Mouse (Mus musculus): ENCODE data around the gene Cacybp. TPM values are rescaled to one million over a fixed set of nuclear protein-coding genes. Genes with fewer than 3 reads are reported as not detected.
A peak's percentile ranks its signal among the peaks of the same experiment; 100 is the strongest.

Cacybp gene
- polyA plus RNA-seq, 1 experiment from 2014 or later: 280 TPM

DNA sequence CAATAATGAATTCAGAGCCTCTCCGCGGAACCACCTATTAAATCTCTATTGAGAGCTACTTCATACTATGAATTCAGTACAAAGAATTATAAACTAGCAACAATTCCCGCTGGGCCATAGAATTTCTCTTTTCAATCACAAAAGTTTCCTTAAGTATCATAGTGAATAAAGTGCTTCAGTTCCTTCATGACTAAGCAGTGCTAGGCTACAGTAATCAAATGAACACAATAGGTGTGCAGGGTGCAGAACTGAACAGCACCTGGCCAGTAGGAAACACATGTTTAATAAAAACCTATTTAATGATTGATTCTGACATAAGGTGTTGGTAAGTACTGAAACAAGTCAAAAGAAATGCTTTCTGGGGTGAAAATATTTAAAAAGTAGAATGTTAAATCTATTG is 19.4 kb upstream of the Cacybp start:
- Histone ChIP-seq H3K27ac (ENCODE audit: low read depth, low read length) (no peak overlapping the region), H3K4me3 (ENCODE audit: low read depth, low read length) (no peak overlapping the region), H3K36me3 (ENCODE audit: control insufficient read depth, insufficient read depth, low read length) (no peaks in the 10 kb centered on the region), H3K27me3 (ENCODE audit: control insufficient read depth, insufficient read depth, low read length) (no peaks in the 10 kb centered on the region), H3K4me1 (ENCODE audit: control insufficient read depth, insufficient read depth, low read length) (no peaks in the 10 kb centered on the region), H3K4me2 (ENCODE audit: low read depth, low read length) (no peak overlapping the region), H3K9me3 (ENCODE audit: control insufficient read depth, low read length) (no peaks in the 10 kb centered on the region), H3K9ac (replicated peaks; ENCODE audit: low read depth, low read length) (no peak overlapping the region)
- ATAC-seq (ENCODE audit: low read depth): no peak
- WGBS: 69% methylated on average over 3 of the region's 3 CpGs

DNA sequence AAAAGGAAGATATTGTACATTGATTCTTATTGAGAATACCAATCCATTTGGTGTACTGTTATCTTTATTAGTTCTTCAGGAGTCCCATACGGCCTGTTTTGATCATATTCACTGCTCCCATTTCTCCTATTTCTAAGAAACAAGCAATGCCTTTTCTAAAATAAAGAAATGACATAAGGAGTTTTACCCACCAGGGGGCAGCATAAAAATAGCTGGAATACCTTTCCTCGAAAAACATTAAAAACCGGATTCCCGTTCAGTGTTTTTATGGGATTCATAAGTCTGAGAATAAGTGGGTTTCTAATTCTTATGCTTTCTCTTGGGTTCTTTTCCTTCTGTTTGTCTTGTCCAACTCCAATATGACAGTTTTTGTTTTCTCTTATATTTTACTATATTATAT is 18.3 kb upstream of the Cacybp start:
- Histone ChIP-seq H3K4me3 (ENCODE audit: low read depth, low read length) (no peak overlapping the region), H3K4me2 (ENCODE audit: low read depth, low read length) (no peak overlapping the region), H3K27me3 (ENCODE audit: control insufficient read depth, insufficient read depth, low read length) (no peaks in the 10 kb centered on the region), H3K9ac (replicated peaks; ENCODE audit: low read depth, low read length) (no peak overlapping the region), H3K9me3 (ENCODE audit: control insufficient read depth, low read length) (no peaks in the 10 kb centered on the region), H3K27ac (ENCODE audit: low read depth, low read length) (no peak overlapping the region), H3K36me3 (ENCODE audit: control insufficient read depth, insufficient read depth, low read length) (no peaks in the 10 kb centered on the region), H3K4me1 (ENCODE audit: control insufficient read depth, insufficient read depth, low read length) (no peaks in the 10 kb centered on the region)
- WGBS: 57% methylated on average over 4 of the region's 4 CpGs
- no peak for ATAC-seq (ENCODE audit: low read depth)

DNA sequence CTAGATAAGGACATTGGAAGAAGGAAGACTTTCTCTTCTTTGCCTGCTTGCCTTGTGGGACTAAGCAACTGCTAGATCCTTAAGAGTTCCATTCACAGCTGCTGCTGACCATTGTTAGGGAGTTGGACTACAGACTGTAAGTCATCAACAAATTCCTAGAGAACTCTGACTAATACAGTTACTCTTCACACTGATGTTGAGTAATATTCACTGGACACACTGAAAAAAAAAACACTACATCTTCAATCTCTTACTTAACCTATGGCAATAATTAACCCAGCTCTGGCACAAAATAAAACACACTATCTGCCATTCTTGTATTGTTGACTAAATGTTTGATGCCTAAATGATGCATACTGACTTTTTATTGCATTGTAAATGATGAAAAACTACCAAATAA is 15.2 kb upstream of the Cacybp start:
- Histone ChIP-seq H3K4me2 (ENCODE audit: low read depth, low read length) (no peak overlapping the region), H3K4me3 (ENCODE audit: low read depth, low read length) (no peak overlapping the region), H3K27ac (ENCODE audit: low read depth, low read length) (no peak overlapping the region), H3K4me1 (ENCODE audit: control insufficient read depth, insufficient read depth, low read length) (no peaks in the 10 kb centered on the region), H3K9me3 (ENCODE audit: control insufficient read depth, low read length) (no peaks in the 10 kb centered on the region), H3K36me3 (ENCODE audit: control insufficient read depth, insufficient read depth, low read length) (no peaks in the 10 kb centered on the region), H3K27me3 (ENCODE audit: control insufficient read depth, insufficient read depth, low read length) (no peaks in the 10 kb centered on the region), H3K9ac (replicated peaks; ENCODE audit: low read depth, low read length) (no peak overlapping the region)
- ATAC-seq (ENCODE audit: low read depth): no peak

DNA sequence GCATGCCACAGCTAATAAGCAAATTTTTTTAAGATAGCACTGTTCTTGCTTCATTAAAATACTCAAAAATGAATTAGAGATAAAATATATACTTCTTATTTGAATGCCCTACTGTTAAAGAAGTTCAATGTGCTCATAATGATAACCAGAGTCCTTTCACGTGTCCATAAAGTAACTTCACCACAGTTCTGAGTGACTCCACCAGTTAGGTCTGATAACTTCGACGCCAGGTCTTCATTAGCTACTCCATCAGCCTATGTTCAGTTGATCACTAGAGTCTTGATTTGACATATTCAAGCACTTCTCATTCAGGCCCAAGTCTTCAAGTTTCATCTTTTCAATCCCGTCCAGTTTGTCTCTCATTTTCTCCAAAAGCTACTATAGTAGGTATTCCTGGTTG is 14.5 kb upstream of the Cacybp start:
- Histone ChIP-seq H3K9ac (replicated peaks; ENCODE audit: low read depth, low read length) (no peak overlapping the region), H3K27ac (ENCODE audit: low read depth, low read length) (no peak overlapping the region), H3K9me3 (ENCODE audit: control insufficient read depth, low read length) (no peaks in the 10 kb centered on the region), H3K4me2 (ENCODE audit: low read depth, low read length) (no peak overlapping the region), H3K4me1 (ENCODE audit: control insufficient read depth, insufficient read depth, low read length) (no peaks in the 10 kb centered on the region), H3K4me3 (ENCODE audit: low read depth, low read length) (no peak overlapping the region), H3K36me3 (ENCODE audit: control insufficient read depth, insufficient read depth, low read length) (no peaks in the 10 kb centered on the region), H3K27me3 (ENCODE audit: control insufficient read depth, insufficient read depth, low read length) (no peaks in the 10 kb centered on the region)
- WGBS: 90% methylated on average over 4 of the region's 4 CpGs
- no peak for ATAC-seq (ENCODE audit: low read depth)

DNA sequence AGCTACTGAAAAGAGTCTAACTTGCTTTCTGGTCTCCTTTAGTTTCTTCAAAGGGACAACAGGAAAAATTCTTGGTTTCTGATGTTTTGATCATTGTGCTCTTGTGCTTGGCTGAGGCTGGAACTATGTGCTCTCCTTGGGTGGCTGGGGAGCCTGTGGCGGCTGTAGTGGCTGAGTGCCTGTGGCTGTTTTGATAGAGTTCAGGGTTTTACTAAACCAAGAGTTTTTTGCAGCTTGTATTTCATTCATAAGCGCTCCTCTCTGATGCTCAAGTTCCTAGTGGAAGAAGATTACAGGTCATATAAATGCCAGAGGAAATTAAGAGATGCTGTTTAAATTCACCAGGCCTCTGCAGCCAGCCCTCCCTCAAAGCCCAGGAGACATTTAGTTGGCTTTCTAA is 11.4 kb upstream of the Cacybp start:
- no peak overlapping the region for H3K27ac ChIP-seq (ENCODE audit: low read depth, low read length)
- no peaks in the 10 kb centered on the region for H3K4me1 ChIP-seq (ENCODE audit: control insufficient read depth, insufficient read depth, low read length)
- no peaks in the 10 kb centered on the region for H3K9me3 ChIP-seq (ENCODE audit: control insufficient read depth, low read length)
- no peak overlapping the region for H3K4me3 ChIP-seq (ENCODE audit: low read depth, low read length)
- no peak overlapping the region for H3K4me2 ChIP-seq (ENCODE audit: low read depth, low read length)
- no peak for ATAC-seq (ENCODE audit: low read depth)
- 82% methylated on average over 2 of the region's 2 CpGs for WGBS
- H3K27me3 ChIP-seq (ENCODE audit: control insufficient read depth, insufficient read depth, low read length): no peaks in the 10 kb centered on the region
- H3K36me3 ChIP-seq (ENCODE audit: control insufficient read depth, insufficient read depth, low read length): no peaks in the 10 kb centered on the region
- no peak overlapping the region for H3K9ac ChIP-seq (replicated peaks; ENCODE audit: low read depth, low read length)

DNA sequence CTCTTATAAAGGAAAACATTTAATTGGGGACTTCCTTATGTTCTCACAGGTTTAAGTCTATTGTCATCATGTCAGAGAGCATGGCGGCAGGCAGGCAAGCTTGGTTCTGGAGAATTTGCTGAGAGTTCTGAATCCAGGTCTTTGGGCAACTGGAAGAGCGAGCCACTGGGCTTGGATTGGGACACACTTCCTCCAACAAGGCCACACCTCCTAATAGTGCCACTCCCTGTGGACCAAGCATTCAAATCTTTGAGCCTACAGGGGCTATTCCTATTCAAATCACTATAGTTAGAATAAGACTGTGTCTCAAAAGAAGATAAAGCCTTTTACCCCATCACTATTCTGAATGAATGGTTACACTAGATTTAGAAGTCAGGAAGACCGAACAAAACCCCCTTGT is 5.2 kb upstream of the Cacybp start:
- H3K27me3 ChIP-seq (ENCODE audit: control insufficient read depth, insufficient read depth, low read length): no peaks in the 10 kb centered on the region
- no peak overlapping the region for H3K9ac ChIP-seq (replicated peaks; ENCODE audit: low read depth, low read length)
- H3K27ac ChIP-seq (ENCODE audit: low read depth, low read length): no peak overlapping the region
- H3K4me1 ChIP-seq (ENCODE audit: control insufficient read depth, insufficient read depth, low read length): peaks cover 6% of the 10 kb centered on the region; the same call in 1 of the 2 replicates
- H3K4me2 ChIP-seq (ENCODE audit: low read depth, low read length): no peak overlapping the region
- no peak overlapping the region for H3K4me3 ChIP-seq (ENCODE audit: low read depth, low read length)
- H3K36me3 ChIP-seq (ENCODE audit: control insufficient read depth, insufficient read depth, low read length): no peaks in the 10 kb centered on the region
- no peak for ATAC-seq (ENCODE audit: low read depth)
- no peaks in the 10 kb centered on the region for H3K9me3 ChIP-seq (ENCODE audit: control insufficient read depth, low read length)
- WGBS: 91% methylated on average over 3 of the region's 3 CpGs

DNA sequence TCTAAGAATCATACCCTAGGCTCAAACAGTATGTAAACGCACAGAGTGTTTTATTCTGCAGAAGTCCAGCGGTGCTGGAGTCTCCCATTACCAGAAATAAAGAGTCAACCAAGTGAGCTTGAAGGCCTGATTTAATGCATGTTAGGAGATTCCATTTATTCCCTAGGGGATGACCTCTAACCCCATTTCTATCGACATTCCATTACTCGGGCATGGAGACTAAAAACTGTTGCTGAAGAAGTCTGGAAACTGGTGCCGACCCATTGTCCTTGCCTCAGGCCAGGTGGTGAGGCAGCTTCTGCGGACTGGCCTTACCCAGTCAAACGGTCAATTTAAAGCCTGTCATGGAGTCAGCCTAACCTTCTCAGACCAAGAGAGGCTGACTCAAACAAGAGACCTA is 1.5 kb upstream of the Cacybp start:
- Histone ChIP-seq H3K27me3 (ENCODE audit: control insufficient read depth, insufficient read depth, low read length) (no peaks in the 10 kb centered on the region), H3K36me3 (ENCODE audit: control insufficient read depth, insufficient read depth, low read length) (no peaks in the 10 kb centered on the region), H3K27ac (ENCODE audit: low read depth, low read length) (peak overlapping the region; percentile 100; the same call in 1 of the 2 replicates), H3K9me3 (ENCODE audit: control insufficient read depth, low read length) (no peaks in the 10 kb centered on the region), H3K4me1 (ENCODE audit: control insufficient read depth, insufficient read depth, low read length) (peaks cover 18% of the 10 kb centered on the region), H3K4me3 (ENCODE audit: low read depth, low read length) (no peak overlapping the region; the same call in 1 of the 2 replicates), H3K4me2 (ENCODE audit: low read depth, low read length) (peak overlapping the region; percentile 61; the same call in 1 of the 2 replicates), H3K9ac (replicated peaks; ENCODE audit: low read depth, low read length) (no peak overlapping the region)
- ATAC-seq (ENCODE audit: low read depth): no peak
- WGBS: 49% methylated on average over 7 of the region's 7 CpGs

DNA sequence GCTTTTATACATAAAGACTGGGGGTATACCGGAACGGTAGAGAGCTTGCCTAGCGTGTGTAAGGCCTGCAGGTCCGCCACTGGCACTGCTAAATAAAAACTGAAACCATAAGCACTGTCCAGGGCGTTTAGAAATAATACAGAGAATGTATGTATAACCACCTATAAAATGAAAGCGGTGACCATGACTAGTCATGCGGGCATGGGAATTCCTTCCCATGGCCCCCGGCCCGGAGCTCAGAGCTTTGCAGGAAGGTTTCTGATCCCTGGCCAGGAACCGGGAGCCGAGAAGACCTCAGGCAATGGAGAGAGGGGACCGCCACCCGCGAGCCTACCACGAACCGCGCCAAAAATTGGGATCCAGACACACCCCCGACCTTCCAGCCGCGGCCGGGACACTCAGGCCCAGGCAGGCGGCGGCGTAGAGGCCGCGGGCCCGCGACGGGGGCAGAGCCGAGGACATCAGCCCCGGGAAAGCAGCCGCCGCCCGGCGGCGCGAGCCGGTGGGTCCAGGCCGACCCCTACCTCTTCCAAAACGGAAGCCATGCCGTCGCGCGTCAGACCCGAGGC is 468 bp downstream of the Cacybp start:
- peak overlapping the region; percentile 100 for H3K27ac ChIP-seq (ENCODE audit: low read depth, low read length)
- H3K9ac ChIP-seq (replicated peaks; ENCODE audit: low read depth, low read length): peak overlapping the region; percentile 90
- H3K4me2 ChIP-seq (ENCODE audit: low read depth, low read length): peak overlapping the region; percentile 87
- H3K27me3 ChIP-seq (ENCODE audit: control insufficient read depth, insufficient read depth, low read length): no peaks in the 10 kb centered on the region
- H3K36me3 ChIP-seq (ENCODE audit: control insufficient read depth, insufficient read depth, low read length): peaks cover 6% of the 10 kb centered on the region; the same call in 1 of the 2 replicates
- no peaks in the 10 kb centered on the region for H3K9me3 ChIP-seq (ENCODE audit: control insufficient read depth, low read length)
- peaks cover 18% of the 10 kb centered on the region for H3K4me1 ChIP-seq (ENCODE audit: control insufficient read depth, insufficient read depth, low read length)
- peak; percentile 77 for ATAC-seq (ENCODE audit: low read depth)
- peak overlapping the region; percentile 84 for H3K4me3 ChIP-seq (ENCODE audit: low read depth, low read length)
- under 1% methylated on average over 44 of the region's 45 CpGs for WGBS

DNA sequence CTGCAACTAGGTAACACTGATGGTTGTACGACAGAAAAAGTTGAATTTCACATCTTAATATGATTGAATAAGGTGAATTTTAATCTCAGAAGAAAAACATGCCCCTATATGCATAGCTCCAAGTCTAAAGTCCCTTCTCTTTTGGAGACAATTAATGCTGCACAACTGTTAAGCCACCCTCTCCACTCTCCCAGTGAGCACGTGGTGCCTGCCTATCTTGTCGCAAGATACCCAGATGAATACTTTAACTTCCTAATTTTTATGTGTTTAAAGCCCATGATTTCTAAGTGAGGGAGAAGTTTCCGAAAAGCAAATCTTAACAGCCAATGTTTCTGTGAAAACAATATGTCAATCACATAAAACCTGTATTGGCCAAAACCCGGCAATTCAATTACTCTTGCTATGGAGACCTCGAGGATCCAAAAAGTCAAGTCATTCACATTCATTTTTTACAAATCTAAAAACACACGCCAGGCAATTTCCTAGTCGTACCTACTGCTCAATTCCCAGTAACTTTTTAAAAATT is 1.0 kb downstream of the Cacybp start:
- H3K4me2 ChIP-seq (ENCODE audit: low read depth, low read length): peak overlapping the region; percentile 87
- peaks cover 11% of the 10 kb centered on the region for H3K36me3 ChIP-seq (ENCODE audit: control insufficient read depth, insufficient read depth, low read length)
- H3K9me3 ChIP-seq (ENCODE audit: control insufficient read depth, low read length): no peaks in the 10 kb centered on the region
- H3K27ac ChIP-seq (ENCODE audit: low read depth, low read length): peak overlapping the region; percentile 100; the same call in 1 of the 2 replicates
- ATAC-seq (ENCODE audit: low read depth): no peak
- H3K27me3 ChIP-seq (ENCODE audit: control insufficient read depth, insufficient read depth, low read length): no peaks in the 10 kb centered on the region
- WGBS: 2% methylated on average over 8 of the region's 8 CpGs
- H3K4me3 ChIP-seq (ENCODE audit: low read depth, low read length): peak overlapping the region; percentile 84
- H3K4me1 ChIP-seq (ENCODE audit: control insufficient read depth, insufficient read depth, low read length): peaks cover 18% of the 10 kb centered on the region
- H3K9ac ChIP-seq (replicated peaks; ENCODE audit: low read depth, low read length): peak overlapping the region; percentile 90
